Mouse (Mus musculus): ENCODE results near the gene Mpv17l2. TPM values are rescaled to one million over a fixed set of nuclear protein-coding genes. Genes with fewer than 3 reads are reported as not detected.

Mpv17l2 gene
- total RNA-seq, 1 experiment from 2014 or later: 4.8 TPM

Other genes starting within 250 kb of the Mpv17l2 start
- 185 and 192 TPM in 2 replicates for gene Fkbp8, start 233.2 kb downstream of the Mpv17l2 start, total RNA-seq (2017)
- 47.4 and 51.6 TPM in 2 replicates for gene Kxd1, start 233.0 kb downstream of the Mpv17l2 start, total RNA-seq (2017)
- 38.8 and 40.6 TPM in 2 replicates for gene Ell, start 221.5 kb downstream of the Mpv17l2 start, total RNA-seq (2017)
- gene Isyna1, start 166.6 kb downstream of the Mpv17l2 start, total RNA-seq (2017): 51.3 and 51.4 TPM in 2 replicates
- gene Ssbp4, start 152.1 kb downstream of the Mpv17l2 start, total RNA-seq (2017): 31.3 and 45.8 TPM in 2 replicates
- gene Lrrc25, start 144.8 kb downstream of the Mpv17l2 start, total RNA-seq (2017): 54.1 and 63.7 TPM in 2 replicates
- not detected in 2 replicates for gene Gdf15, start 128.5 kb downstream of the Mpv17l2 start, total RNA-seq (2017)
- 4.4 and 7.7 TPM in 2 replicates for gene Pgpep1, start 100.6 kb downstream of the Mpv17l2 start, total RNA-seq (2017)
- 103 and 134 TPM in 2 replicates for gene Lsm4, start 87.7 kb downstream of the Mpv17l2 start, total RNA-seq (2017)
- gene Jund, start 62.0 kb downstream of the Mpv17l2 start, total RNA-seq (2017): 316 and 319 TPM in 2 replicates
- 2.4 and 2.8 TPM in 2 replicates for gene Iqcn, start 57.5 kb downstream of the Mpv17l2 start, total RNA-seq (2017)
- not detected in 2 replicates for gene Gm3336, start 42.4 kb downstream of the Mpv17l2 start, total RNA-seq (2017)
- gene Pde4c, start 37.2 kb downstream of the Mpv17l2 start, total RNA-seq (2017): 2.2 and 2.4 TPM in 2 replicates
- gene Rab3a, start 6.3 kb downstream of the Mpv17l2 start, total RNA-seq (2017): 5.2 and 5.5 TPM in 2 replicates
- gene Pik3r2, start 15.8 kb upstream of the Mpv17l2 start, total RNA-seq (2017): 19.9 and 20.3 TPM in 2 replicates
- 30.7 and 40.2 TPM in 2 replicates for gene Mast3, start 44.1 kb upstream of the Mpv17l2 start, total RNA-seq (2017)
- gene Il12rb1, start 47.5 kb upstream of the Mpv17l2 start, total RNA-seq (2017): 0.98 and 3.1 TPM in 2 replicates
- gene Arrdc2, start 78.8 kb upstream of the Mpv17l2 start, total RNA-seq (2017): 20.7 and 24.9 TPM in 2 replicates
- gene Kcnn1, start 102.3 kb upstream of the Mpv17l2 start, total RNA-seq (2017): not detected in 2 replicates
- gene Ccdc124, start 113.0 kb upstream of the Mpv17l2 start, total RNA-seq (2017): 20.0 and 26.8 TPM in 2 replicates
- gene Slc5a5, start 131.8 kb upstream of the Mpv17l2 start, total RNA-seq (2017): not detected in 2 replicates
- 1,826 and 2,087 TPM in 2 replicates for gene Rpl18a, start 136.5 kb upstream of the Mpv17l2 start, total RNA-seq (2017)
- 11.9 and 13.5 TPM in 2 replicates for gene Map1s, start 145.0 kb upstream of the Mpv17l2 start, total RNA-seq (2017)